Mouse (Mus musculus) cerebellum, adult 8-10 months (tissue): ENCODE data around the gene Pphln1.
A peak's percentile ranks its signal among the peaks of the same experiment; 100 is the strongest.

Source experiments
- DNase-seq: peaks from one replicate; pipeline ENCODE4 v3.0.0; 2022

Pphln1 gene

GRCm38 (mm10) chr15:93510690-93511336 is 112.7 kb downstream of the Pphln1 start:
- no peak for DNase-seq

- no peak for DNase-seq
Measured at GRCm38 (mm10) chr15:93512437-93512836, 114.3 kb downstream of the Pphln1 start.

DNA sequence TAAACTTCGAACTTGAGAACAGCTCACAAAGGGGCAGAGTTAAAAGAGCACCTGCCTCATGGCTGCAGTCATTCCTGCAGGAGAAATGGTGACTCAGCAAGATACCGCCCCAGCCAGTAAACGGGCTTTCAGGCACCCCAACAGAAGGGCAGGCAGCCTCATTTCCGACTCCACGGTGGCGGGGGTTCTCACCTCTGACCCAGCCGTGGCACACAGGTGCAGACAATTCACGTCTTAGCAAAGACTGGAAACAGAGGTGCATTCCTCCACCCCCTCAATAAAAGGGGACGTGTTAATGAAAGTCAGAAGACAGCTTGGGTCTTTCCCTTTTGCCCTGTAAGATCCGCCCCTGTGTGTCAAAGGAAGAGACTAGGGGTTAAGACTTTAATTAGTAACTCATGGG is 115.8 kb downstream of the Pphln1 start:
- no peak for DNase-seq

GRCm38 (mm10) chr15:93515316-93515715 is 117.2 kb downstream of the Pphln1 start:
- DNase-seq = no peak

- no peak for DNase-seq
Measured at GRCm38 (mm10) chr15:93517022-93517565, 118.9 kb downstream of the Pphln1 start.

DNA sequence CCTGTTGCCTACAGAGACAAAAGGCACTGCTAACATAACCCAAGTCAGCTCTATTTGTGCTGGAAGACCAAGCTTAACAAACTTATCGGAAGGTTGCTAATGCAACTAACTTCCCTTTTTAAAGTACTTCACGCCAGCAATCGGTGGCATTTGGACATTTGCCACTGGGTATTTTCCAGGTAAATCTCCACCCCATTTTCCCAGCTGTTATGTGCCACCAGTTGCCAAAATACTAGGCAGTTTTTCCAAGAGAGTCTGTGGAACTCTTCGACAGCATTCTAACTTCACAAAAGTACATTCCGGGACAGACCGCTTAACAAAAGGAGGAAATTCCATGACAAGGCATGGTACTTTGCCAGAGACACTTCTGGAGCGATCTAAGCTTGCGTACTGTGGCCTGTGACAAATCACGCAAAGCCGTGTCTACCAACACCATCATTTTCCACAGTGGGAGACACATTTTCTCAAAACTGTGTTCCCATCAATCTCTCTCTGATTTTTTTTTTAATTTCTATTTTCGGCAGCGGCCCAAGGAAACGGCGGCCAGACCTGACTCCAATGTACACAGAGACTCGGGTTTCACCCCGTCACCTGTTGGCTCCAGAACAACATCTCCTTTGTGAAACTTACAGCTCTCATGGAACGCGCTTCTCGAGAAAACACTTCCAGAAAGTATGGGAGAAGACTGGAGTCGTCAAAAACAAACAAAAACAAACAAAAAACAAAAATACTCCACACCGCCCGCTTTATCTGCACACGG is 120.2 kb downstream of the Pphln1 start:
- DNase-seq = no peak

- peak; percentile 64 for DNase-seq
Measured at GRCm38 (mm10) chr15:93518941-93519835, 121.0 kb downstream of the Pphln1 start.

GRCm38 (mm10) chr15:93519836-93520826 is 122.0 kb downstream of the Pphln1 start:
- DNase-seq = no peak

DNA sequence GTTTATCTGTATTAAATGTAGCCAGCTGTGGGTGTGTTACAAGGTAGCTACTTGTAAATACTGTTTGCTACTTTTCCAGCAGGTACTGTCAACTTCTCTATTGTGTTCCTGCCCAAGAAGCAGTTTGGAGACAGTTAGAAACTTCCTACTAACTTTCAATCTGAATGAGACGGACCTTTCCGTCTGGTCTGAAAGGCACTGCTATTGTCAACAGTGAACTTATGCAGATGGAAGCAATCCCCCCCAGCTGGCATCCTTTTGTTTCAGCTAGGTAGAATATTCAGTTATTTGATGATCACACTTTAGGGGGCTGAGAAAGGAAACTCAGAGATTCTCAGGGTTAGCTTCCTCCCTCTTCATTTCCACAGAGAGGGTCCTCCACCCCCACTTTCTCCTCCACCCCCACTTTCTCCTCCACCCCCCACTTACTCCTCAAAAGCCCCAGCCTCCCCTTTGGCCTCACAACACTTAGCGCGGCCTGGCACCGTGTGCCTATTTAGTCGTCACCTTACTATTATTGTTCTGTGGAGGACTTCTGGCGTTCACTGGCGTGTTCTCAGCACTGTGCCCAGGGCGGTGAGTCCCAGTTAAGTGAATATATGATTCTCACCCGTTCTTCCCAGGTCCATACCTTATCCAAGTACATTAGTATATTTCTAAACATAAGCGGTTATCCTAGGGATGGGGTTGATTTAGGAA is 123.1 kb downstream of the Pphln1 start:
- no peak for DNase-seq

- DNase-seq = no peak
Measured at GRCm38 (mm10) chr15:93521787-93522180, 123.6 kb downstream of the Pphln1 start.

- DNase-seq = no peak
Measured at GRCm38 (mm10) chr15:93525305-93525917, 127.3 kb downstream of the Pphln1 start.

DNA sequence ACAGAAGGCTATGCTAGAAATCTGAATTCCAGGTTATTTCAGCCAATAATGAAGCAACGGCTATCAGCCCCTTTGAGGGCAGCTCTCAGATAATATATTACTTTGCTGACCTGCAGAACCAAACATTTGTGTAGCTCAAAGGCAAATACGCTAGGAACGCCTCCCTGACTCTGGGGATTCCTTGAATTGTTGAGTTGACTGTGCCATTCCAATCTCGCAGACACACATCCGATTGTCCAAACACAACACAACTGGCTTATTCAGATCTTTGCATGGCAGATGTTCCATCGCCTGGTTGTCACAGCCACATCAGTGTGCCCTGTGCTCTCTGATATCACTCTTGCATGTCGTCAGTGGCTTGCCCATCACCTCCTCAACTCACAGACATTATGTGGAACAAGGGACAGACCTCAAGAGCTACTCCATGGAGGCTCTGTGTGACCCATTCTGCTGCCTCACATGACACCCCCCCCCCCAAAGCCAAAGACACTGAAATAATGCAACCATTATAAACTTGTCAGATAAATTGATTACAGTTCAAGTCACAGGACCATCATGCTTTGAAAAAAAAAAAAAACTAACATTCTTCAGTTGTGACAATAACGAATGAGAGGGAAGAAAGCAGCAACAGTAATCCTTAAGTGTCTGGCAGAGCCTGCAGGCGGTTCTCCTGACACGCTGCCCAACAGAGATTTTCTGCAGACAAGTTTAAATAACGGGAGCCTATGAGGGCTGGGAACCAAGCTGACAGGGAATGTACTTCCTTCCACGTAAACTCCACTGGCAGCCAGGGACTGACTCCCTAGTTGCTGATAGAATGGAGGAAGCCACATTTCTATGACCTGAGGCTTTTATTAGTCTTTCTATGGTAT is 131.9 kb downstream of the Pphln1 start:
- no peak for DNase-seq

DNA sequence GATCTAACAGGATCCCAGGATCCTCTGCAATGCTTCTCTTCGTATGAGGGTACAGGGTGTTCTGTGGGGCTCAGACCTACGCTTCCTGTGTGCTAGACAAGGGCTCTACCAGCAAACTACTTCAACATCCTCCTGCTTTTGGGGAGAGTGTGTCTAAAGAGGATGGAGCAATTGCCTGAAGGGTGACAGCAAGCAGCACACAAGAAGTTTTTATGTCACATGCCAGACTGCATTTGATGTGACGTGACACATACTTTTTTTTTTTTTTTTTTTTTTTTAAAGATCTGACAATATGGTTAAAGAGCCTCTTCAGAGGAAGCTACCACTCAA is 132.5 kb downstream of the Pphln1 start:
- no peak for DNase-seq

GRCm38 (mm10) chr15:93536191-93536590 is 138.0 kb downstream of the Pphln1 start:
- no peak for DNase-seq

GRCm38 (mm10) chr15:93537745-93538144 is 139.6 kb downstream of the Pphln1 start:
- no peak for DNase-seq

DNA sequence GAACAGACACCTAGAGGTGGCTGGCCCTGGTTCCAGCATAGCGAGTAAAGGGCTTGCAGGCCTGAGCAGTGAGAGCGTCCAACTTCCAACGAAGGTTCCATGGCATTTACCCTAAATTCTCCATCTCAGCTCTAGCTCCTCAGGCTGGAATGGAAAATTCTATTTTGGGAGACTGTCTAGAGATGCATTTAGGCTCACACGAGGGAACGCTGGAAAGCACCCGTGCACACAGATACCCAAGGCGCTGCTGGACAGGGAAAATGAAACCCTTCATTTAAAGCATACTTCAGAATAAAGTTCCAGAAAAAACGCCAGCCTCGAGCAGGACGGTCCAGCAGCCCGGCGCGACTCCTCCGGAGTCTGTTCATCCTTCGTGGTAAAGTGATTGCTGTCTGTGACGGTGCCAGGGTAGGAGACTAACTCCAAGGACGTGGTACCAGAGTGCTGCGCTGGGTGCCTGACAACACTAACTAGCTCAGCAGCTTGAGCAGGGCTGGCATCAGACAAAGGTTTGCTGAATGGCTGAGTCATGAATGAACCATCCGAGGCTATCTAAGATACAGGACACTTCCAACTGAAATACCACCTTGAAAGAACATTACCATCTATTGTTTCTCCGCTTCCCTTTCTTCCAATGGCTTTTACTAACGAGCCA is 140.5 kb downstream of the Pphln1 start:
- no peak for DNase-seq

GRCm38 (mm10) chr15:93539415-93539814 is 141.3 kb downstream of the Pphln1 start:
- DNase-seq = no peak
